Mouse (Mus musculus): ENCODE results near the gene Fmo6. TPM values are rescaled to one million over a fixed set of nuclear protein-coding genes. Genes with fewer than 3 reads are reported as not detected.

Gene Fmo6
- polyA plus RNA-seq (2012; rRNA removed): not detected in 2 replicates

GRCm38 (mm10) chr1:162937415-162937814 is at the start of gene Fmo6:
Gene Fmo6, minus strand, starts transcription at chr1:162937515.
- Histone ChIP-seq H3K27ac (ENCODE audit: insufficient read depth, low read length) (no peak within 1 kb of the TSS), H3K4me3 (ENCODE audit: insufficient read depth, low read length) (no peak within 1 kb of the TSS), H3K4me1 (ENCODE audit: control insufficient read depth, insufficient read depth, low read length) (no peaks in the 10 kb centered on the region)
- TF ChIP-seq POLR2A (IDR thresholded peaks at IDR 0.05; ENCODE audit: extremely low read depth, insufficient read depth, low read length): no peak
- no peak for TF ChIP-seq CTCF (IDR thresholded peaks at IDR 0.05; ENCODE audit: extremely low read depth, insufficient read depth, low read length)

- Histone ChIP-seq H3K4me1 (ENCODE audit: control insufficient read depth, insufficient read depth, low read length) (no peaks in the 10 kb centered on the region), H3K4me3 (ENCODE audit: insufficient read depth, low read length) (no peak overlapping the region), H3K27ac (ENCODE audit: insufficient read depth, low read length) (no peak overlapping the region)
- no peak for TF ChIP-seq CTCF (IDR thresholded peaks at IDR 0.05; ENCODE audit: extremely low read depth, insufficient read depth, low read length)
- TF ChIP-seq POLR2A (IDR thresholded peaks at IDR 0.05; ENCODE audit: extremely low read depth, insufficient read depth, low read length): no peak
These were observed 49.5 kb upstream of the Fmo6 start for GRCm38 (mm10) chr1:162986777-162987176.

- TF ChIP-seq POLR2A (IDR thresholded peaks at IDR 0.05; ENCODE audit: extremely low read depth, insufficient read depth, low read length) (no peak), CTCF (IDR thresholded peaks at IDR 0.05; ENCODE audit: extremely low read depth, insufficient read depth, low read length) (no peak)
- no peaks in the 10 kb centered on the region for H3K4me1 ChIP-seq (ENCODE audit: control insufficient read depth, insufficient read depth, low read length)
- no peak overlapping the region for H3K4me3 ChIP-seq (ENCODE audit: insufficient read depth, low read length)
- H3K27ac ChIP-seq (ENCODE audit: insufficient read depth, low read length): no peak overlapping the region
These were observed 48.9 kb upstream of the Fmo6 start for GRCm38 (mm10) chr1:162986121-162986748.

GRCm38 (mm10) chr1:162984428-162984827 is 47.1 kb upstream of the Fmo6 start, which contains the start of gene Fmo3:
Gene Fmo3, minus strand, starts transcription at chr1:162984528.
- H3K4me3 ChIP-seq (ENCODE audit: insufficient read depth, low read length): no peak within 1 kb of the TSS
- no peak within 1 kb of the TSS for H3K27ac ChIP-seq (ENCODE audit: insufficient read depth, low read length)
- TF ChIP-seq CTCF (IDR thresholded peaks at IDR 0.05; ENCODE audit: extremely low read depth, insufficient read depth, low read length) (no peak), POLR2A (IDR thresholded peaks at IDR 0.05; ENCODE audit: extremely low read depth, insufficient read depth, low read length) (no peak)
- no peaks in the 10 kb centered on the region for H3K4me1 ChIP-seq (ENCODE audit: control insufficient read depth, insufficient read depth, low read length)

- Histone ChIP-seq H3K4me1 (ENCODE audit: control insufficient read depth, insufficient read depth, low read length) (no peaks in the 10 kb centered on the region), H3K4me3 (ENCODE audit: insufficient read depth, low read length) (no peak overlapping the region), H3K27ac (ENCODE audit: insufficient read depth, low read length) (no peak overlapping the region)
- TF ChIP-seq POLR2A (IDR thresholded peaks at IDR 0.05; ENCODE audit: extremely low read depth, insufficient read depth, low read length) (no peak), CTCF (IDR thresholded peaks at IDR 0.05; ENCODE audit: extremely low read depth, insufficient read depth, low read length) (no peak)
These were observed 26.2 kb upstream of the Fmo6 start for GRCm38 (mm10) chr1:162963556-162963955.

- TF ChIP-seq POLR2A (IDR thresholded peaks at IDR 0.05; ENCODE audit: extremely low read depth, insufficient read depth, low read length): no peak
- no peak for TF ChIP-seq CTCF (IDR thresholded peaks at IDR 0.05; ENCODE audit: extremely low read depth, insufficient read depth, low read length)
- Histone ChIP-seq H3K27ac (ENCODE audit: insufficient read depth, low read length) (no peak overlapping the region), H3K4me1 (ENCODE audit: control insufficient read depth, insufficient read depth, low read length) (no peaks in the 10 kb centered on the region), H3K4me3 (ENCODE audit: insufficient read depth, low read length) (no peak overlapping the region)
These were observed 20.1 kb upstream of the Fmo6 start for GRCm38 (mm10) chr1:162957422-162957821.

GRCm38 (mm10) chr1:162953079-162953478 is 15.8 kb upstream of the Fmo6 start:
- TF ChIP-seq CTCF (IDR thresholded peaks at IDR 0.05; ENCODE audit: extremely low read depth, insufficient read depth, low read length): no peak
- TF ChIP-seq POLR2A (IDR thresholded peaks at IDR 0.05; ENCODE audit: extremely low read depth, insufficient read depth, low read length): no peak
- Histone ChIP-seq H3K4me1 (ENCODE audit: control insufficient read depth, insufficient read depth, low read length) (no peaks in the 10 kb centered on the region), H3K27ac (ENCODE audit: insufficient read depth, low read length) (no peak overlapping the region), H3K4me3 (ENCODE audit: insufficient read depth, low read length) (no peak overlapping the region)

GRCm38 (mm10) chr1:162949763-162950162 is 12.4 kb upstream of the Fmo6 start:
- H3K27ac ChIP-seq (ENCODE audit: insufficient read depth, low read length): no peak overlapping the region
- no peaks in the 10 kb centered on the region for H3K4me1 ChIP-seq (ENCODE audit: control insufficient read depth, insufficient read depth, low read length)
- no peak overlapping the region for H3K4me3 ChIP-seq (ENCODE audit: insufficient read depth, low read length)
- TF ChIP-seq CTCF (IDR thresholded peaks at IDR 0.05; ENCODE audit: extremely low read depth, insufficient read depth, low read length) (no peak), POLR2A (IDR thresholded peaks at IDR 0.05; ENCODE audit: extremely low read depth, insufficient read depth, low read length) (no peak)

- H3K27ac ChIP-seq (ENCODE audit: insufficient read depth, low read length): no peak overlapping the region
- no peaks in the 10 kb centered on the region for H3K4me1 ChIP-seq (ENCODE audit: control insufficient read depth, insufficient read depth, low read length)
- no peak overlapping the region for H3K4me3 ChIP-seq (ENCODE audit: insufficient read depth, low read length)
- TF ChIP-seq CTCF (IDR thresholded peaks at IDR 0.05; ENCODE audit: extremely low read depth, insufficient read depth, low read length): no peak
- TF ChIP-seq POLR2A (IDR thresholded peaks at IDR 0.05; ENCODE audit: extremely low read depth, insufficient read depth, low read length): no peak
These were observed 10.6 kb upstream of the Fmo6 start for GRCm38 (mm10) chr1:162947934-162948333.

- Histone ChIP-seq H3K4me1 (ENCODE audit: control insufficient read depth, insufficient read depth, low read length) (no peaks in the 10 kb centered on the region), H3K4me3 (ENCODE audit: insufficient read depth, low read length) (no peak overlapping the region), H3K27ac (ENCODE audit: insufficient read depth, low read length) (no peak overlapping the region)
- TF ChIP-seq POLR2A (IDR thresholded peaks at IDR 0.05; ENCODE audit: extremely low read depth, insufficient read depth, low read length) (no peak), CTCF (IDR thresholded peaks at IDR 0.05; ENCODE audit: extremely low read depth, insufficient read depth, low read length) (no peak)
These were observed 9.7 kb upstream of the Fmo6 start for GRCm38 (mm10) chr1:162946837-162947558.

All from cortical plate, adult 2 months (tissue).